Mouse (Mus musculus) heart, adult 2 months (tissue): ENCODE results near the gene Clrn3.

Experiments used
- CTCF ChIP-seq: fragments of 200-600 bp; IDR thresholded peaks from 2 replicates; pipeline ENCODE4 v1.8.1; 2022; ENCODE audit warnings: antibody characterized with exemption, mild to moderate bottlenecking, moderate library complexity
- EP300 ChIP-seq: fragments of 200-500 bp; IDR thresholded peaks from 2 replicates; pipeline ENCODE4 v1.6.1; 2011; ENCODE audit warnings: low read depth, low read length, control low read depth; ENCODE audit not compliant: insufficient read depth

GRCm38 (mm10) chr7:135486645-135487382, 41.6 kb downstream of the Clrn3 start:
- no peak for TF ChIP-seq EP300
- TF ChIP-seq CTCF: no peak
